Mouse (Mus musculus): ENCODE measurements around the gene F11r.

GRCm38 (mm10) chr1:171439072-171439471, 1.7 kb downstream of the F11r start:
- no peak for TF ChIP-seq CTCF (IDR thresholded peaks at IDR 0.05; ENCODE audit: extremely low read depth, insufficient read depth, low read length)
- TF ChIP-seq POLR2A (IDR thresholded peaks at IDR 0.05; ENCODE audit: extremely low read depth, insufficient read depth, low read length) = no peak

Data from cortical plate, adult 2 months (tissue).